Mouse (Mus musculus): ENCODE measurements at regions not wholly inside any gene's neighbourhood (a gene's known extent, or its start where the extent isn't known, plus 50 kb on each side); places are given as distances from the start of the nearest gene placed in this dataset.

DNA sequence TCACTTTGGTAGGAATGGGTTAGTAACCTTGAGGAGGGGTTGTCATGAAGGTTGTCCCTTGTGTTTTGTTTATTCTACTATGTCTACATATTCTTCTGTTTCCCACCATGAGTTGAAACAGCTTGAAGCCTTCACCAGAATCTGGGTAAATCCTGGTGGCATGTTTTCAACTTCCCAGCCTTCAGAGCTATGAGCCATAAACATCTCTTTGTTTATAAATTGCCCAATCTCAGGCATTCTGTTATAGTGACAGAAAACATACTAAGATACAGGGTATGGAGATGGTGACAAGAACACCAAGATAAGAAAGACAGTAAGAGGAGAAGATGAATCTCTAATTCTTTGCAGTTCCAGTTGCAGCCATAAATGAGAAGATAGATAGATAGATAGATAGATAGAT, 396.5 kb downstream of the Tns1 start:
- no peak for ATAC-seq (ENCODE audit: low TSS enrichment)

DNA sequence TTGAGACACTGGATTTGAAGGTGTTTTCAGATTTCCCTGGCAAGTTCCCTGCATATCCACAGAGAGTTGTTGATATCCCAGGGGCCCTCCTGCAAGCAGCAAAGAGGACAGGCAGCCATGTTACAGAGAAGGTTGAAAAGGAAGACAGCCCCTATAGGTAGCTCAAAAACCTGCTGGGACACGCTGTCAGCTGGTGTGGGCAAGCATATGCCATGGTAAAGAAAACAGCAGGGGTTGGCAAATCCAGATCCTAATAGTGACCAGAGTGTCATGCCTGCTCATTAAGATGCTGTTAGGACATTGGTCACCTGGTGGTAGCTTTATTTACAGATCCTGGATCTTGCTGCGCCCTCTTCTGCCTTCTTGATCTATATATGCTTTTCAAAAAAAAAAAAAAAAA, 397.6 kb downstream of the Tns1 start:
- ATAC-seq (ENCODE audit: low TSS enrichment): no peak

DNA sequence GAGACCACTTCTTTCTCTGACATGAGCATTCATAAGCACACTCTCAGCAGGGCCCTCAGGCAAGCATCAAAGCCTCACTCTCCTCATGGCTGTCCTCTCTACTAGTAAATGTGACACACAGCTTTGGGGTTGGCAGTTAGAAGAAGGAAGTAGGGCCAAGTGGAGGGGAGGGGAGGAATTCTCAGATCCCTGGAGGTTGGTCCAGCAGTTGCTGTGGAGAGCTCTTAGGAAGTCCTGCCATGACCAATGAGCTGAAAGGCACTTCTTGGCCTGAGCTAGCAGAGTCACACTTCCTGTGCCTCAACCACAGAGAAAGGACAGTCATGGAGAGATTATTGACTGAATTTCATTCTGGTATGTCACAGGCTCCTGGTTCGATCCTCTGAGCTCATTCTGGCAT, 398.8 kb downstream of the Tns1 start:
- no peak for ATAC-seq (ENCODE audit: low TSS enrichment)

- peak; percentile 70 for ATAC-seq (ENCODE audit: low TSS enrichment)
These were observed 399.7 kb downstream of the Tns1 start for GRCm38 (mm10) chr1:73724551-73724950.

- ATAC-seq (ENCODE audit: low TSS enrichment): no peak
These were observed 402.6 kb downstream of the Tns1 start for GRCm38 (mm10) chr1:73721486-73722225.

DNA sequence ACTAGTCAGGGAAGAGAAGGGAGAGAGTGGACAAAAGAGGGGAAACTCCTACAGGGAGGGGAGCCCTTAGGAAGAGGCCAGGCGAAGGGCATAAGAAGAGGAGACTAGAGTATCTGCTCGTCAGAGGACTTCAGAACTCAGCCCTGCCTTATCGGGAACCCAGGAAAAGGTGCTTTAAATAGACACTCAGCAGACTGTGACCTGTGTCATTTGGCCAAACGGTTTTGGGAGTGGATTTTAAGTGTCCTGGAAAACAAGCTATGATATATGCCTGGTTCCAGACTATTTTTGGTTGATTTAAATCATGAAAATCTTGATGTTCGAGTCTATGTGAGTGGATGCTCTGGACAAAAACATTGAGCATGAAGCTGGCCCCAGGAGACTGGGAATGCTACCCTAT, 405.8 kb downstream of the Tns1 start:
- no peak for ATAC-seq (ENCODE audit: low TSS enrichment)

DNA sequence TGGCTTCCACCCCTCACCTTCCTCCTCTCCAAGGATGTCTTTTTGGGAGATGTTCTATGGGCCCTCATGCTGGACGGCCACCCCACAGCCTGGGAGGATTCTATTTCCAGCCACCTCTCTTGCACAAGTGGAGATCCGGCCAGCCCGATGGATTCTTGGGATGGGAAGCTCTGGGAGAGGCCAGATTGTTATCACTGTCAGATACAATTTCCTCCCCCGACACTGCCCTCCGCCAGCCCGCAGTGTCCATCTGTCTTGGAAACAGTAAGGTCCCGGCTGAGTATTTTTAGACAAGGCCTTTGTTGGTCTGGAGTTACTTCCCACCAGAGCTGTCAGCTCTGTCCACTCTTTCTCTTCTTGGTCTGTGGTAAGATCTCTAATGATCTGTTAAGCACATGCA, 406.8 kb downstream of the Tns1 start:
- no peak for ATAC-seq (ENCODE audit: low TSS enrichment)

DNA sequence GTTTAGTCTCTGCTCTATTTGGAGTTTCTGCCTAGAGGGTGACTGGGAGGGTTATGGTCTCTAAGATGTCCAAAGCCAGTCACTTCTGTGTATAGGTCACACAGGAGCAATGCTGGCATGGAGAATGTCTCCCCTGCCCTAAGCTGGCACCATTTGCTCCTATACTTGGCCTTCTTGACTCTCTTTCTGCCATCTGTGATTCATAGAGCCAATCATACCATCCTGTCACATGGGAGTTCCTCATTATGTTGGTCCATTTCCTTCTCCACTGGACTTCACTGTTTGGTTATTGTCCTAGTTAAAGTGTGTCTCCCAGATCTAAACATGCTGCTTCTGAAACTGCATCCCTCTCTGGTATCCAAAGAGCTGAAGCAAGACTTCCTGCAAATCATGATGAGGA, 407.3 kb downstream of the Tns1 start:
- no peak for ATAC-seq (ENCODE audit: low TSS enrichment)

- no peak for ATAC-seq (ENCODE audit: low TSS enrichment)
These were observed 408.7 kb downstream of the Tns1 start for GRCm38 (mm10) chr1:73715571-73715970.

- no peak for ATAC-seq (ENCODE audit: low TSS enrichment)
These were observed 421.8 kb downstream of the Tns1 start for GRCm38 (mm10) chr1:73702428-73702842.

DNA sequence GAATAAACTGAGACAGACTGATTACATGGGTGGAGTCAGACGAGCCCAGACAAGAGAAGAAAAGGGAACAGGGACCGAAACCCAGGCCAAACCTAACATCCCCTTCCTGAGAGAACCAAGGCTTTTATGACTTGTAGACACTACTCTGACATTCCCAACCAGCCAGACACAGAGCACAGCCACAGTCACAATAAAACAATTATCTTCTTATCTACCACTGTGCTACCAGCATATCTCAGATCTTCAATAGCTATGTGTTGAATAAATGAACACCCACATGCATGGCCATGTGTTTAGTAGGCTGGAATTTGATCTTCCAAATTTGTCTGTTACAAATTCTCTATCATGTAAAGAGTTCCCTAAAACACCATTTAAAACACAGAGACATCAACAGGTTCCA, 430.7 kb downstream of the Tns1 start:
- no peak; the same call in 1 of the 2 replicates for ATAC-seq (ENCODE audit: low TSS enrichment)

DNA sequence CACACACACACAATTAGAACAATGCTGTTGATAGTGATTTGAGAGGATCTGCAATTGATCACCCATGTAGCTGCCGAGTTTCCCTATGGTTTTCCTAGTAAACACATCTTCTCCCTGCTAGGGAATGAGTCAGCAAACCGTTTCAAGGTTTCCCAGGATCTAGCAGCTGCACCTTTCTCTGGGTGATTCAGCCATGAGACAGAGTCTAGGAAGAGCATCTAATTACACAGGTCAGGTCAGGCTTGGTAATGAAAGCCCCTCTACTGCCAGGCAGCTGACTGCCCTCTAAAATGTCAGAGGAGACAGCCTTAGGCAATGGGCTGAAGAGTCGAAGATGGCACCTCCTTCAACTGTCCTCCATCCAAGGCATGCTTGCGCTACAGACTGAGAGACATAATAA, 438.5 kb downstream of the Tns1 start:
- ATAC-seq (ENCODE audit: low TSS enrichment): no peak

DNA sequence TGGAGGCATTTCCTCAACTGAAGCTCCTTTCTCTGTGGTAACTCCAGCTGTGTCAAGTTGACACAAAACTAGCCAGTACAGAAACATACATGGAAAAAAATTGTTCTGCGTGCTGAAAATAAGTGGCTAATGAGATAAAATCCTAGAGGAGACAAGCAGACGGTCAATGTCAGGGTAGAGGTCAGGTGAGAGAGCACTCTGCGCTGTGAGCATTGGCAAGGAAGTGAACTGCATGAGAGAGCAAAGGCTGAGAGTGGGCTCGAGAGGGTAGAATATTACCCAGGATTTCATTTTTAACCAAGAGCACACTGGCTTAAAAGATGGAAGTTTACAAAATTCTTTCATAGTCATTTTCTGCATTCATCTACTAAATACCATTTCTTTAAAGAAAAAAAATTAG, 439.2 kb downstream of the Tns1 start:
- ATAC-seq (ENCODE audit: low TSS enrichment): no peak

DNA sequence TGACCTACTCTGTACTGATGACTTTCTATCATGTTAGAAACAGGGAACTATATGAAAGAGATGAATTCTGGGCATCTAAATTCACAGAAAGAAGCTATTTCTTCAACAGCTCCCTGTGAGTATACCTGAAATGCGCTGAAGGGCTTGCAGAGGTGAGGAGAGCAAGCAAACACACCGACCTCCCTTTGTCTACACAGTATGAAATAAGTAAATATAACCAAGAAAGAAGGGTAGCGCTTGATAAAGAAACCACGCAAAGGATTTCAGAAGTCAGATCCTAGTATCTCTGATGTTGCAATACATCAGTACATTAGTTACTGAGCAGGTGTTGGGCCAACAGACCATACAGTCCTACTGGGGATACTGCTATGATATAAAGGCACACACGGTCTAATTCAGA, 440.1 kb downstream of the Tns1 start:
- no peak for ATAC-seq (ENCODE audit: low TSS enrichment)

GRCm38 (mm10) chr1:73683132-73683888, 440.9 kb downstream of the Tns1 start:
- ATAC-seq (ENCODE audit: low TSS enrichment): no peak

DNA sequence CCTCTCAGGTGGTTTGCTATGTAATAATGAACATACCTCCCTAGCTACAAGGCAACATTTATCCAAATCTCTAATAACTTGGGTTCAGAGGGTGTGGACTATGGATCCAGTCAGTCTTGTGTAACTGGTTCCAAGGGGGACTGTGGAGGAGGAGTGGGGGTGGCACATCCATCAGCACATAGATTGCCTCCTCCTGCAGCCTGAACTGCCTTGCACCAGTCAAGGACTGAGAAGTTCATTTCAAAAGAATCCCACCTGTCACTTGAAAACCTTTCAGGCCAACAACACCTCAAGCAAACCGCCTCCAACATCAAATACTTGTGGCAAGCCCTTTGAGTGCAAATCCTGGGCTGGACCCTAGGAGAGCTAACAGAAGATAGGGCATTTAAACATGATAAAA, 442.6 kb downstream of the Tns1 start:
- ATAC-seq (ENCODE audit: low TSS enrichment): no peak

DNA sequence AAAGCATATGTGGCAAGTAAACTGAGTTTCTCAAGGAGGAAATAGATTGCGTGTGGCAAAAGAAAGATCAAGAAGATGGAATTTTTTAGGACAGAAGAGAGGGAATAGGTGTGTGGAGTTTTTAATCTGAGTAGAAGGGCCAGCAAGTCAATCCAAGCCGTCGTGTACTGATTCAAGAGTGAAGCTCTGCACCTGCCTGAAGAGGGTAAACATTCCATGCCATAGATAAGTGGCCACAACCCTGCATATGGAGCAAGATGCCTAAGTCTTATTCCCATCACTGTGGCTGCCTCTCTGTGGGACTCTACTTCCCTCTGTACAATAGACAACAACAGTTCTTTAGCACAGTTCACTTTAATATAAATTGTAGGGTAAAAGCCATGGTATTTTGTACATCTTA, 443.4 kb downstream of the Tns1 start:
- ATAC-seq (ENCODE audit: low TSS enrichment): no peak

DNA sequence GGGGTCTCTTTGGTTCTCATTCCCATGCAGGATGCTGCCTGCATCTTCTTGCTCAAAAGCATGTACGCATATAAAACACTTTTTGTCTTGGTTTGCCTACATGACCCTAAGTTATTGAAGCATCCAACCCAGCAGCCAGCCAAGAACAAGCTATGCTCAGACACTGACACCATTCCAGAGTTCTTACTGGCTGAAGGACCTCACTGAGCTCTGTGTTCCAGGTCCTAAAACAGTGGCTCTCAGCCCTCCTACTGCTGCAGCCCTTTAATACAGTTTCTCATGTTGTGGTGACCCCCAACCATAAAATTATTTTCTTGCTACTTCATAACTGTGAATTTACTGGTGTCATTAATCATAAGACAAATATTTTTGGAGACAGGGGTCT, 450.4 kb downstream of the Tns1 start:
- ATAC-seq (ENCODE audit: low TSS enrichment): no peak

DNA sequence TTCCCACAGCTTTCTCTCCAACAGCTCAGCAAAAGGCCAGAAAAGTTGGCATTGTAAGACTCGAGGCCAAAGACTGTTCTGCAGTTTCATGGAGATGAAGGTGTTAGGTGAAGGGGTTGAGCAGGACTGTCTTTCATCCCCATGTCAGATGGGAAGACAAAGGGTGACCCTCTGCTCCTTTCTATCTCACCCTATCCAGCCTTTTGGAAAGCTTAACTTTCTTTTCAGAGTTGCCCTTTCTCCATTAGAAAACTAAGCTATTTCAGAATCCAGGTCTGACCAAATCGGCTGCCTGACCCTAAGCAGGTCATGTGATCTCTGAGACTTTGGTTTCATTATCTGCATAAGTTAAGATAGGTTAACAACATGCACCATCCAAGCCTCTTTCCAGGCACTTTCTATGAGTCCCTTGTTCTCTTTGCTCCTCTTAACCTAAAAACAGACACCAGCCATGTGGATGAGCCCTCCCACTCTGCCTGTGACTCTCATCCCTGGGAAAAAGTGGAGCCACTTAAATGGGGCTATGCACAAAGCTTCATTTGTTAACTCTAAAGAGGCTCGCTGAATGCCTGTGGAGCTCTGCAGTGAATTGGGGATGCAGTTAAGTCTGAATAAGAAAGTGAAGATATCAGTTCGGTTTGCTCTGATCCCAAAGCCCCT, 450.9 kb downstream of the Tns1 start:
- peak; percentile 64 for ATAC-seq (ENCODE audit: low TSS enrichment)

GRCm38 (mm10) chr1:73672239-73672638, 452.0 kb downstream of the Tns1 start:
- no peak for ATAC-seq (ENCODE audit: low TSS enrichment)

DNA sequence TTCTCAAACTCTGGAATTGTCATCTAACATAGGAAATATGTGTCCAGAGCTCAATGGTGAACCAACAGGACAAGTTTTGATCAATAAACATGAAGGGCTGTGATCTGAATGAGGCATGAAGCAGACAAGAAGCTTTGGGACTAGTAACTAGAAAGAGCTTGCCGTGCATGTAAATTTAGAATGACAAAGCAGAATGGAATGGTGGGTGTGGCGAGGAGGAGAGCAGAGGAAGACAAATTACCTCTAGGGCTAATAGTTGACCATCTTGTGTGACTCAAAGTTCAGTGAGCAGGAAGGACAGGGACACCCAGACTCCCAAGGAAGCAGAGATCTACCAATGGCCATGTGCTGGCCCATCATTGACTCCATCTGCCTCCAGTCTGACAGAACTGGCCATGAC, 455.6 kb downstream of the Tns1 start:
- ATAC-seq (ENCODE audit: low TSS enrichment): no peak

DNA sequence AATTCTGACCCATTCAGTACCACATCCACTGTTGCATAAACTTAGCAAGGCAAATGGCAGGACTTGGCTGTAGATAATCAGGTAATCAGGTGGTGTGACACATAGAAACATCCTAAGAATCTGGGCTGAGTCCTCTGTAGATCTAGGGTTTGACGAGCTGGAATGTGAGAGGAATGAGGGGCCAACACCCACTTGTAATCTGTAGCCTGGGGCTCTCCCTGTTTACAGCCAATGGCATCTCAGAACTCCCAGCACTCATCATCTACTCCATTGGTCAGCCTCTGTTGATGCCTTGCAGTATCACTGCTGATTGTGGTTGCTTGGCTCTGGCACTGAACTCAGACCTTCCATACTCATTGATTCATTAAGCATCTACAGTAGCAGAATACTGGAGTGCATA, 460.7 kb downstream of the Tns1 start:
- no peak for ATAC-seq (ENCODE audit: low TSS enrichment)

GRCm38 (mm10) chr1:73645011-73645410, 479.2 kb downstream of the Tns1 start:
- ATAC-seq (ENCODE audit: low TSS enrichment): no peak
